Mouse (Mus musculus): ENCODE measurements around the gene Igsf9. TPM values are rescaled to one million over a fixed set of nuclear protein-coding genes. Genes with fewer than 3 reads are reported as not detected.

The Igsf9 gene
- polyA plus RNA-seq (2012; fragmentation: generic; extraction: Trizol), result 0.77 TPM

GRCm38 (mm10) chr1:172481540-172482280, at the start of gene Igsf9:
Gene Igsf9 (plus strand): TSS chr1:172481788.
- no peaks in the 10 kb centered on the region for H3K27me3 ChIP-seq (ENCODE audit: control insufficient read depth, insufficient read depth, insufficient read length)
- TF ChIP-seq MAX (IDR thresholded peaks at IDR 0.05; ENCODE audit: low read depth) (no peak), USF1 (IDR thresholded peaks at IDR 0.05; ENCODE audit: low read depth) (no peak), TCF3 (IDR thresholded peaks at IDR 0.05; ENCODE audit: insufficient read length, low read depth) (no peak), POLR2AphosphoS2 (IDR thresholded peaks at IDR 0.05; ENCODE audit: insufficient read length, low read depth) (no peak), MYOD1 (IDR thresholded peaks at IDR 0.05; ENCODE audit: control insufficient read depth in 1 of 3, insufficient read length in 2 of 3, low read depth in 2 of 3) (no peak), POLR2A (IDR thresholded peaks at IDR 0.05; ENCODE audit: insufficient read length, low read depth) (no peak), REST (IDR thresholded peaks at IDR 0.05; ENCODE audit: insufficient read depth, insufficient read length) (no peak), MYOG (IDR thresholded peaks at IDR 0.05; ENCODE audit: control insufficient read depth in 1 of 3, insufficient read depth in 1 of 3, insufficient read length in 2 of 3, low read depth in 2 of 3) (no peak), CEBPB (IDR thresholded peaks at IDR 0.05; ENCODE audit: insufficient read depth, poor library complexity, severe bottlenecking) (no peak), E2F4 (IDR thresholded peaks at IDR 0.05; ENCODE audit: insufficient read depth) (no peak), TCF12 (IDR thresholded peaks at IDR 0.05; ENCODE audit: insufficient read depth, poor library complexity, severe bottlenecking) (no peak), SRF (IDR thresholded peaks at IDR 0.05; ENCODE audit: control insufficient read depth, insufficient read length, low read depth) (no peak)
- H3K4me2 ChIP-seq (ENCODE audit: low read depth), result peak within 1 kb of the TSS; percentile 96
- peak within 1 kb of the TSS; percentile 29 for H3K4me3 ChIP-seq
- no peak within 1 kb of the TSS for H3ac ChIP-seq (ENCODE audit: control insufficient read depth, insufficient read length)
- no peaks in the 10 kb centered on the region for H3K36me3 ChIP-seq (ENCODE audit: control insufficient read depth, insufficient read depth)
- H3K79me2 ChIP-seq (ENCODE audit: control insufficient read depth, insufficient read depth), result no peaks in the 10 kb centered on the region

- H3K79me2 ChIP-seq (ENCODE audit: control insufficient read depth, insufficient read depth), result no peaks in the 10 kb centered on the region
- no peak overlapping the region for H3ac ChIP-seq (ENCODE audit: control insufficient read depth, insufficient read length)
- no peak overlapping the region for H3K4me3 ChIP-seq
- no peaks in the 10 kb centered on the region for H3K36me3 ChIP-seq (ENCODE audit: control insufficient read depth, insufficient read depth)
- H3K4me2 ChIP-seq (ENCODE audit: low read depth), result no peak overlapping the region
- TF ChIP-seq POLR2A (IDR thresholded peaks at IDR 0.05; ENCODE audit: insufficient read length, low read depth) (no peak), MYOG (IDR thresholded peaks at IDR 0.05; ENCODE audit: control insufficient read depth in 1 of 3, insufficient read depth in 1 of 3, insufficient read length in 2 of 3, low read depth in 2 of 3) (no peak), E2F4 (IDR thresholded peaks at IDR 0.05; ENCODE audit: insufficient read depth) (no peak), REST (IDR thresholded peaks at IDR 0.05; ENCODE audit: insufficient read depth, insufficient read length) (no peak), MYOD1 (IDR thresholded peaks at IDR 0.05; ENCODE audit: control insufficient read depth in 1 of 3, insufficient read length in 2 of 3, low read depth in 2 of 3) (no peak), USF1 (IDR thresholded peaks at IDR 0.05; ENCODE audit: low read depth) (no peak), POLR2AphosphoS2 (IDR thresholded peaks at IDR 0.05; ENCODE audit: insufficient read length, low read depth) (no peak), MAX (IDR thresholded peaks at IDR 0.05; ENCODE audit: low read depth) (no peak), CEBPB (IDR thresholded peaks at IDR 0.05; ENCODE audit: insufficient read depth, poor library complexity, severe bottlenecking) (no peak), TCF12 (IDR thresholded peaks at IDR 0.05; ENCODE audit: insufficient read depth, poor library complexity, severe bottlenecking) (no peak), SRF (IDR thresholded peaks at IDR 0.05; ENCODE audit: control insufficient read depth, insufficient read length, low read depth) (no peak), TCF3 (IDR thresholded peaks at IDR 0.05; ENCODE audit: insufficient read length, low read depth) (no peak)
- H3K27me3 ChIP-seq (ENCODE audit: control insufficient read depth, insufficient read depth, insufficient read length), result no peaks in the 10 kb centered on the region
Measured at GRCm38 (mm10) chr1:172431836-172432586, 49.6 kb upstream of the Igsf9 start.

- TF ChIP-seq MYOG (IDR thresholded peaks at IDR 0.05; ENCODE audit: control insufficient read depth in 1 of 3, insufficient read depth in 1 of 3, insufficient read length in 2 of 3, low read depth in 2 of 3), result no peak
- TF ChIP-seq TCF12 (IDR thresholded peaks at IDR 0.05; ENCODE audit: insufficient read depth, poor library complexity, severe bottlenecking), result no peak
- no peak for TF ChIP-seq CEBPB (IDR thresholded peaks at IDR 0.05; ENCODE audit: insufficient read depth, poor library complexity, severe bottlenecking)
- no peak for TF ChIP-seq E2F4 (IDR thresholded peaks at IDR 0.05; ENCODE audit: insufficient read depth)
- TF ChIP-seq USF1 (IDR thresholded peaks at IDR 0.05; ENCODE audit: low read depth), result no peak
- TF ChIP-seq TCF3 (IDR thresholded peaks at IDR 0.05; ENCODE audit: insufficient read length, low read depth), result no peak
- no peak for TF ChIP-seq POLR2A (IDR thresholded peaks at IDR 0.05; ENCODE audit: insufficient read length, low read depth)
- no peak for TF ChIP-seq POLR2AphosphoS2 (IDR thresholded peaks at IDR 0.05; ENCODE audit: insufficient read length, low read depth)
- TF ChIP-seq SRF (IDR thresholded peaks at IDR 0.05; ENCODE audit: control insufficient read depth, insufficient read length, low read depth), result no peak
- no peak for TF ChIP-seq MAX (IDR thresholded peaks at IDR 0.05; ENCODE audit: low read depth)
- no peak for TF ChIP-seq MYOD1 (IDR thresholded peaks at IDR 0.05; ENCODE audit: control insufficient read depth in 1 of 3, insufficient read length in 2 of 3, low read depth in 2 of 3)
- TF ChIP-seq REST (IDR thresholded peaks at IDR 0.05; ENCODE audit: insufficient read depth, insufficient read length), result no peak
- H3K27me3 ChIP-seq (ENCODE audit: control insufficient read depth, insufficient read depth, insufficient read length), result no peaks in the 10 kb centered on the region
- no peak overlapping the region for H3ac ChIP-seq (ENCODE audit: control insufficient read depth, insufficient read length)
- no peaks in the 10 kb centered on the region for H3K79me2 ChIP-seq (ENCODE audit: control insufficient read depth, insufficient read depth)
- no peak overlapping the region for H3K4me3 ChIP-seq
- no peak overlapping the region for H3K4me2 ChIP-seq (ENCODE audit: low read depth)
- H3K36me3 ChIP-seq (ENCODE audit: control insufficient read depth, insufficient read depth), result no peaks in the 10 kb centered on the region
Measured at GRCm38 (mm10) chr1:172432587-172432955, 49.0 kb upstream of the Igsf9 start.

- H3K4me3 ChIP-seq, result no peak overlapping the region
- no peak for TF ChIP-seq E2F4 (IDR thresholded peaks at IDR 0.05; ENCODE audit: insufficient read depth)
- TF ChIP-seq MAX (IDR thresholded peaks at IDR 0.05; ENCODE audit: low read depth), result no peak
- no peak for TF ChIP-seq MYOG (IDR thresholded peaks at IDR 0.05; ENCODE audit: control insufficient read depth in 1 of 3, insufficient read depth in 1 of 3, insufficient read length in 2 of 3, low read depth in 2 of 3)
- TF ChIP-seq USF1 (IDR thresholded peaks at IDR 0.05; ENCODE audit: low read depth), result no peak
- TF ChIP-seq POLR2A (IDR thresholded peaks at IDR 0.05; ENCODE audit: insufficient read length, low read depth), result no peak
- no peak for TF ChIP-seq TCF3 (IDR thresholded peaks at IDR 0.05; ENCODE audit: insufficient read length, low read depth)
- TF ChIP-seq CEBPB (IDR thresholded peaks at IDR 0.05; ENCODE audit: insufficient read depth, poor library complexity, severe bottlenecking), result no peak
- TF ChIP-seq MYOD1 (IDR thresholded peaks at IDR 0.05; ENCODE audit: control insufficient read depth in 1 of 3, insufficient read length in 2 of 3, low read depth in 2 of 3), result no peak
- no peak for TF ChIP-seq TCF12 (IDR thresholded peaks at IDR 0.05; ENCODE audit: insufficient read depth, poor library complexity, severe bottlenecking)
- TF ChIP-seq POLR2AphosphoS2 (IDR thresholded peaks at IDR 0.05; ENCODE audit: insufficient read length, low read depth), result no peak
- no peak for TF ChIP-seq SRF (IDR thresholded peaks at IDR 0.05; ENCODE audit: control insufficient read depth, insufficient read length, low read depth)
- no peak for TF ChIP-seq REST (IDR thresholded peaks at IDR 0.05; ENCODE audit: insufficient read depth, insufficient read length)
- no peak overlapping the region for H3ac ChIP-seq (ENCODE audit: control insufficient read depth, insufficient read length)
- no peaks in the 10 kb centered on the region for H3K36me3 ChIP-seq (ENCODE audit: control insufficient read depth, insufficient read depth)
- no peaks in the 10 kb centered on the region for H3K27me3 ChIP-seq (ENCODE audit: control insufficient read depth, insufficient read depth, insufficient read length)
- H3K4me2 ChIP-seq (ENCODE audit: low read depth), result no peak overlapping the region
- H3K79me2 ChIP-seq (ENCODE audit: control insufficient read depth, insufficient read depth), result no peaks in the 10 kb centered on the region
Measured at GRCm38 (mm10) chr1:172433012-172433850, 48.4 kb upstream of the Igsf9 start.
